Mouse (Mus musculus) brown adipose tissue, adult 24 weeks (tissue): ENCODE measurements around the gene St3gal4. TPM values are rescaled to one million over a fixed set of nuclear protein-coding genes. Genes with fewer than 3 reads are reported as not detected.

ENCODE experiments used
- H3K27ac ChIP-seq: fragments of 200-500 bp; replicated peaks from 2 replicates; pipeline ENCODE4 v1.5.1; 2012; ENCODE audit warnings: low read depth, mild to moderate bottlenecking, low read length
- H3K4me1 ChIP-seq: fragments of 200-500 bp; 2 replicates; pipeline ENCODE4 v1.6.1; 2012; ENCODE audit warnings: low read length, mixed read lengths; ENCODE audit not compliant: control insufficient read depth, insufficient read depth, insufficient read length
- H3K4me3 ChIP-seq: fragments of 200-500 bp; 2 replicates; pipeline ENCODE4 v1.5.1; 2012; ENCODE audit warnings: low read depth, mild to moderate bottlenecking, low read length, moderate library complexity; ENCODE audit not compliant: insufficient read depth
- polyA plus RNA-seq: library from polyadenylated mRNA; stranded (reverse); fragments of >200 nt; gene quantifications from 2 replicates; pipeline ENCODE4 v1.2.4, GENCODE M21; 2012; ENCODE audit not compliant: missing spikeins, insufficient read depth, insufficient read length

St3gal4 gene
- polyA plus RNA-seq, 1 experiment: 14.2 TPM

DNA sequence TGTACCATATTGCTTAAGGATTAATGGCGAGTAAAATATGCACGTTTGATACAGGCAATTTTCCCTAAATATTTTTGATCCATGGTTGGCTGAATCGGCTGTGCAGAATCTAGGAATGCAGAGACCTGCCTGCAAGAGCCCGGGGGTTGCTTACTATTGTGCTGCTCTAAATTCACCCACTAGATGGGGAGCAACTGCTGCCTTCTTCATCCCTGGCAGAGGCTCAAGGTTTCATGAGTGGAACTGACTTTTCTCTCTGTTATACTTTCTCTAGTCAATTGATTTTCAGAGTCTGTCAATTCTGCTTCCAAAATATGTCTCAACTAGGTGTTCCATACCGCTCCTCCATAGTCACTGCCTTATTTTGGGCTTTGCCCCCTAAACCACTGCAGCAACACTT, 88.2 kb downstream of the St3gal4 start:
- Histone ChIP-seq H3K4me3 (no peak overlapping the region), H3K4me1 (peaks cover 13% of the 10 kb centered on the region), H3K27ac (no peak overlapping the region)

DNA sequence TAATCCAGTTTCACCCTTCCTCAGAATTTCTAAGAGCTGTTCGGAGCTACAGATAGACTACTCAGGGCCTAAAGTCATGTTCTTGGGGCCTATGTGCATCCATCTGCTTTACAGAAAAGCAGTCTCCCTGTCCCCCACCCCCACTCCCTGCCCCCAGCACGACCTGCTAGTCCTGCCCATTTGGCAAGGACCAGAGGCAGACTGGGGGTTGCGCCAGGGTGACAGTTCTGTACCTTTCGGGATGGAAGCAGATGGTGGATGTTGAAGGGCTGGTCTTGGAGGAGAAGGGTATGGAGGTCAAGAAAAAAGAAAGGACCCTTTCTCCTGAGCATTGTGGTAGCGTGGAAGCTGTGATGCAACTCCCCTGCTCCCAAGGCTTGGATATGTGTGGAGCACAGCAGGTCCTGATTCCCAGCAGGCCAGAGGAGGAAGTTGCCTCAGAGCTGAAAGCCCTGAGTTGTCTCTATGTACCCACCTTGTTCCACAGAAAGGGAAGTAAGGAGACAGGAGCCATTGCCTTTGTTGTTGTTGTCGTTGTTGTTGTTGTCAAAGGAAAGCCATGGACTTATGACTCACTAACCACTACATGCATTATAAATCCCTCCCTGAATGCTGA, 91.6 kb downstream of the St3gal4 start:
- Histone ChIP-seq H3K4me3 (no peak overlapping the region), H3K27ac (no peak overlapping the region), H3K4me1 (peaks cover 15% of the 10 kb centered on the region)

DNA sequence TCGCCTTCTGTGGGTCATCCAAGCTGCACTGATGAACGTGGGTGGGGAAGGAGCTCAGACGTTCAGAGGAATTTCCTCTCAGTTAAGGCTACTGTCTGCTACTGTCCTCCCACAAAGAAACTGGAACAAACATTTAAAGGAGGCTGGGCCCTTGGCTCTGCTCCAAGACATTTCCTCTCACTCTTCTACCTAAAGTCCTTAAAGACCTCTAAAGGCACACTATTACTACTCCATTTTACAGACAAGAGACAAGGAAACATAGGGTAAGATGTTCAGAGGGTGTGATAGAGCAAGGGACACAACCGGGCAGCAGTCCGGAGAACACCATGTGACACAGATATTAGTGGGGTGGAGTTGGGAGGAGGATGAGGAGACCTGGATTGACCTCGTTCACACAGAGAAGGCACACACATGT, 92.2 kb downstream of the St3gal4 start:
- Histone ChIP-seq H3K27ac (no peak overlapping the region), H3K4me3 (no peak overlapping the region), H3K4me1 (peaks cover 15% of the 10 kb centered on the region)

DNA sequence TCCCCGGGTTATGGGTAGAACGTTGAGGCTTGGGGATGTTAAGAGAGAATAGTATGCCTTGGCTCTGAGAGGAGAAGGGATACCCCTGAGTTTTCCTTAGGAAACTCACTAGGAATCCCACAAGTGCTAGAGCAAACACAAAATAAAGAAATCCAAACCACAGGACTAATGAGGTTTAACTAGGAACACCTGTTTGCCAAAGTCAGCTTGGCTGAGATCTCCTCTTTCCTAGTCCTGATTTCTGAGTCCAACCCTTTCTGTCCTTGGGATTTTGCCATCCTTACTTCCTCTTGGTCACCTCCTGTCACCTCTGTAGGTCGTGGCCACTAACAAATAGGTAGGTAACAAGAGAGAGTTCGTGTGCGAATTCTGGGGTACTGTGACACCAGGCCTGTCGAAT, 92.8 kb downstream of the St3gal4 start:
- H3K4me1 ChIP-seq: peaks cover 15% of the 10 kb centered on the region
- no peak overlapping the region for H3K27ac ChIP-seq
- H3K4me3 ChIP-seq: no peak overlapping the region

DNA sequence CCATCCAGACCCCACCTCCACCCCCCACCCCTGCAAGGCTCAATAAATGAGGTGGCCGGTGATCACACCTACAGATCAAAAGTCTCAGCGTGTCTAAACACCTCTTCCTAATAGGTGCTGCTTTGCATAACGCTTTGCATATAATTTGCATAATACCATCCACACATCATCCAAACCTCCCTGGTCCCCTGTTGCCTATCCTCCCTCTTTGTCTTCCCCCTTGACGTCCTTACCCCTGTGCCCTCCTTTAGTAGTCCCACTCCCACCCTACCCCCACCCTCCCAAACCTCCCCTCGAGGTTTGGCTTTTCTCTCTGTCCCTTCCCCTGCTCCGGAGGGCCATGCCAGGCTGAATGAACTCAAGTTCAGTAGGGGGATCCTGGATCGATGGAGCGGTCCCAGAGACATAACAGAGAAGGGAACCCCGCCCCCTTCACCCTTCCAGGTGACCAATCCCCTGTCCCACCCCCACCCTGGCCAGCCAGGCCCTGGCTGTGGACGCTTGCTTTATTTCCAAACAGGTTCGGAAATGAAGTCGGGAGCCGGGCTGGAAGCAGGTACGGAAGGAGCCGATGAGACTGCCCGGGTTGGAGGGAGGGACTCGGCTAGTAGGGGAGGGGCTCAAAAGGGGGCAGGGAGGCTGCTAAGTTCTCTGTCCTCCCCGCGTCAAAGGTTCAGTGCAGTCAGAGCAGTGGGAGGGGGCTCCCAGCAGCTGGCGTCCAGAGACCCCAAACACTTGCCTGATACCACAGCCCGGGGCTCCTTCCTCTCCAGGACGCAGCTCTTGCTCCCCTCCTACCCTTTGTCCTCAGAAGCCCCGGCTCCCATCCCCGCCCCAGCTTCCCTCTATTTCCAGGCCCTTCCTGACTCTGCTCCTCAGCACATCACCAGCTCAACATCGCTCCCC, 94.2 kb downstream of the St3gal4 start:
- H3K4me3 ChIP-seq: no peak overlapping the region
- no peak overlapping the region for H3K27ac ChIP-seq
- H3K4me1 ChIP-seq: peaks cover 15% of the 10 kb centered on the region

DNA sequence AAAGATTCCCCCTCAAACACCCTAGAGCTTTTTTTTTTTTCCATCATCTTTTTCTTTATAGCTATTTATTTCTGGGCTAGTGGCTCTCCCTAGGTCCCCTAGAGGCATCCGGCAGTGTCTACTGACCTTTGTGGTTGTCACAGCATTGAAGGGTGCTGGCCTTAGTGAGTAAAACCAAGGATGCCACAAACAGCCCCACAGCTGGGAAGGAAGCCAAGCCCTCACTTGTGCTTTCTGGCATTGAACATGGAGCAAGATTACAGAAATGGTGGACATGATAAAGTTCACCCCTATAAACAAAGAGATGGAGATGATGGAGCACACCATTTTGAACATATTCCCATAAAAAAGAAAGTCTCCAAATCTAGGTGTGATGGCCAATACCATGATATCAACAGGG, 97.3 kb downstream of the St3gal4 start:
- Histone ChIP-seq H3K4me1 (peaks cover 9% of the 10 kb centered on the region), H3K27ac (no peak overlapping the region), H3K4me3 (no peak overlapping the region)

DNA sequence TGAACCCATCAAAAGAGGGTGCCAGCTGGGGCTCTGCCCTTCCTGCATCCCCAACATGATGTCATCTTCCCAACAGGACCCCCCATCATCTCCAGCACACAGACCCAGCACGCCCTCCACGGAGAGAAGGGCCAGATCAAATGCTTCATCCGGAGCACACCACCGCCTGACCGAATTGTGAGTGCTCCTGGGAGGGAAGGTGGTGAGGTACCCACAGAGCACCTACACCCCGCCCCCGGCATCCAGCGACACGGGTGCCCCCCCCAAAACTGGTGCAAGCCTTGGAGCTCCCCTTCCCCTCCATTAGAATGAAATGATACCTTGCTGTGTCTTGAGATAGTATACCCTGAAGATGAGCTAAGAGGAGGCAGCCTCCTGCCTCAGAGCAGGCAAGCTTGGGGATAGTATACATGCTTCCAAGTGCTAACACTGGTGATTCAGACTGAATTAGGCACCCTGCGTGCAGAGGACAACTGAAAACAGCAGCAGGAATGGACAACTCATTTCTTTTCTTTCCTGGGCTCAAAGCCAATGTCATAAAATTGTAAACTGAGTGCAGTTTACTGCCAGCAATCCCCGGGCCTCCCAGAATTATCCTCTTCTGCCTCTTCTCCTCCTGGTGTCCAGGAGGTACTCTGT, 98.9 kb downstream of the St3gal4 start:
- Histone ChIP-seq H3K27ac (no peak overlapping the region), H3K4me3 (no peak overlapping the region), H3K4me1 (peaks cover 2% of the 10 kb centered on the region; the same call in 1 of the 2 replicates)

DNA sequence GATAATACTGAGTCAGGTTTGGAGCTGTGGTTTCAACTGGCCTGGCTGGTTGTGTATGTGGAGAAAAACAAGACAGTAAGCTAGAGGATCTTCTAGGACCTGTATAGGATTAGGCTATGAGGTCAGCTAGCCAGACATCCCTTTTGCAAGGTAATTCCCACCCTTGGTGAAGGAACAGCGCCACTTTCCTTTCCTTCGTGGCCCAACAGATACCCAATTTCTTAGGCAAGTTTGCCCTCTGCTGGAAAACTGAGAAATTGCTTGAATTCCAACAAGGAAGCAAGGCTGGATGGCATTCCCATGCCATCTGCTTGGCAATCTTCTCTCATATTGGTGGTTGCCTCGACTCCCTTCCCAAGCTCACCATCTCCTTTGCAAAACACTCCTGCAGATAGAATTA, 99.7 kb downstream of the St3gal4 start:
- H3K4me3 ChIP-seq: no peak overlapping the region
- H3K4me1 ChIP-seq: no peaks in the 10 kb centered on the region
- no peak overlapping the region for H3K27ac ChIP-seq

DNA sequence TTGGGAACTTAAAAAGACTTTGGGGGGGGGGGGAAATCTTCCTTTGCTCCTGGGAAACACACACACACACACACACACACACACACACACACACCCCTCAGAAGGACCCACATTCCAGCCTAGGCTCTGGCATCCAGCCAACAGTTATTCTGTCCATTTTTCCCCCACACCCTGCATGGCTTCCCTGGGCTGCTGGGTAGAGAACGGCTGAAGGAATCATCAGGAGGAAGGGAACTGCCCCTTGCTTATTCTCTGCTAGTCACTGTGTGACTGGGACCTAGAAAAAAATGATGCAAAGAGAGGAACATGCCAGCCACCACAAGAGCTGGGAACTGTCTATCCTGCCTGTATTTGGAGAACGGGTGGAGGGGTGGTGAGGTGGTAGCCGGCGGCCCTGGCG, 101.0 kb downstream of the St3gal4 start:
- Histone ChIP-seq H3K27ac (no peak overlapping the region), H3K4me3 (no peak overlapping the region), H3K4me1 (no peaks in the 10 kb centered on the region)

DNA sequence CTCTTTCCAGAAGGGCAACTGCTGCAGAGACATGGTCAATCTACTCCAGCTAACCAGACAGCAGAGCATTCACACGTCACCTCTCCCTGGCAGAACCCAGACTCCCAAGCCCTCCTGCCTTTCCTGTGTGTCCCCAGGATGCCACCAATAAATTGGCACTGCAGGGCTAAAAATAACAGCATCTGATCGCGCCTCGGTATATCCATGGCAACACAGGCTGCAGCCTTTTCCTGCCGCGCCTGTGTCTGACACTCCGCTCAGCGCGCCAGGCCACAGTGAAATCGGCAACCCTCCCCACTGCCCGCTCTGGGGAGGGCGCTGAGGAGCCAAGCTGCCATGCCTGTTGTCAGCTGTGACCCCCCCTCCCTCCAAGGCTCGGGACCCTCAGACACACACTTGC, 101.5 kb downstream of the St3gal4 start:
- Histone ChIP-seq H3K4me1 (no peaks in the 10 kb centered on the region), H3K4me3 (no peak overlapping the region), H3K27ac (no peak overlapping the region)

DNA sequence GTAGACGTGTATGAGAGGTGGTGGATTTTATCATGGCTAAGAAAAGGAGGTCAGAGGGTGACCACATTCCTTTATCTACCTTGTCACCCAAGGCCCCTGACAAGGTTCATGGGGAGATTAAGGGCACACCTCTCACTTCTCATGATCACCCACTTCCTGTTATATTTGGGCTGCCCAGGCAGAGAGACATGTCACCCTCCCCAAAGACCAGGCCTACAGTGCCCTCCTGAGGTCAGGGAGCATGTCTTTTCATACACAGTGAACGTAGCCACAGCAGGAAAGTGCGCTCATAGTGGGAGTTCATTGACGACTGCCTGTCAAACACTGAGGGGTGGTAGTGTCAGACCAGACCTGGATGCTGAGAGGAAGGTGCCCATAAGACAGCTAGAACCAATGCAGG, 102.3 kb downstream of the St3gal4 start:
- no peaks in the 10 kb centered on the region for H3K4me1 ChIP-seq
- H3K27ac ChIP-seq: no peak overlapping the region
- H3K4me3 ChIP-seq: no peak overlapping the region

DNA sequence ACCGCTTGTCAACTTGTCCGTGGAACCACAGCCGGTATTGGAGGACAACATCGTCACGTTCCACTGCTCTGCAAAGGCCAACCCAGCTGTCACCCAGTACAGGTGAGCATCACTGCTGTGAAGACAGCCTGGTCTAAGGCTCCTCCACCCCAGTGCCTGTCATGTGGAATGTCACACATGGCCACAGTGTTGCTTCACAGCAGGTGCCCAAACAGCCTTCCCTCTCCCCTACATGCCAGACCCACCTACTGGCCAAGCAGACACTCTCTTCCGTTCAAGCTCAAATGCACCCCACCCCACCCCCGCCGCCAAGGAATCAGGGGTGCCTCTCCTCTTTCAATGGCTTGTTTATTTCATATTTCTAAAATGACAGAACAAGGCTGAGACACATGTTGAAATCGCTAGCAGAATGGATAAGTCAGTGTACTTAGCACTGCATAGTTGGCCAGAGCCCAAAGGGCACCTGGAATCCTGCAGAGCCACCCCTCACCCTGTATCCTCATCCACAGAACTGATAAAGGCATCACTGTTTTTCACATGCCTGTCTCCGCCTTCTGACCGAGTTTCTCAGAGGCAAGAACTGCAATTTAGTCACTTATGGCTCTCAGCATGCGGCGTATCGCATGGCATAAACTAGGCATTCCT, 111.2 kb downstream of the St3gal4 start:
- Histone ChIP-seq H3K4me1 (no peaks in the 10 kb centered on the region), H3K4me3 (no peak overlapping the region), H3K27ac (no peak overlapping the region)

DNA sequence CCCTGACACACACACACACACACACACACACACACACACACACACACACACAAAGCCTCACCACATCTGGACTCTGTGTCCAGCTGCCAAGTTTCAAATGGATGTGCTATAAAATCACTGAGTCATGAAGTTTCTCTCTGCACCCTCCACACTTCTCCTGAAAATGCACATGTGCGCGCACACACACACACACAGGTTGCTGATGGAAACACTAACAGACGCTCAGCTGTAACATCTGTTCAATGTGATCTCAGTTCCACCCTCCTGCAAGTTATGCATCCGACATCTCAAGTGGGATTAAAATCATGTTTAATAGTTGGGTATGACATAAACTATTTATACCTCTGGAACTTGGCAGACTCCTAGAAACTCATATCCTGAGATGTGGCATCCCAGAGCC, 115.0 kb downstream of the St3gal4 start:
- no peak overlapping the region for H3K4me3 ChIP-seq
- H3K27ac ChIP-seq: no peak overlapping the region
- H3K4me1 ChIP-seq: no peaks in the 10 kb centered on the region

DNA sequence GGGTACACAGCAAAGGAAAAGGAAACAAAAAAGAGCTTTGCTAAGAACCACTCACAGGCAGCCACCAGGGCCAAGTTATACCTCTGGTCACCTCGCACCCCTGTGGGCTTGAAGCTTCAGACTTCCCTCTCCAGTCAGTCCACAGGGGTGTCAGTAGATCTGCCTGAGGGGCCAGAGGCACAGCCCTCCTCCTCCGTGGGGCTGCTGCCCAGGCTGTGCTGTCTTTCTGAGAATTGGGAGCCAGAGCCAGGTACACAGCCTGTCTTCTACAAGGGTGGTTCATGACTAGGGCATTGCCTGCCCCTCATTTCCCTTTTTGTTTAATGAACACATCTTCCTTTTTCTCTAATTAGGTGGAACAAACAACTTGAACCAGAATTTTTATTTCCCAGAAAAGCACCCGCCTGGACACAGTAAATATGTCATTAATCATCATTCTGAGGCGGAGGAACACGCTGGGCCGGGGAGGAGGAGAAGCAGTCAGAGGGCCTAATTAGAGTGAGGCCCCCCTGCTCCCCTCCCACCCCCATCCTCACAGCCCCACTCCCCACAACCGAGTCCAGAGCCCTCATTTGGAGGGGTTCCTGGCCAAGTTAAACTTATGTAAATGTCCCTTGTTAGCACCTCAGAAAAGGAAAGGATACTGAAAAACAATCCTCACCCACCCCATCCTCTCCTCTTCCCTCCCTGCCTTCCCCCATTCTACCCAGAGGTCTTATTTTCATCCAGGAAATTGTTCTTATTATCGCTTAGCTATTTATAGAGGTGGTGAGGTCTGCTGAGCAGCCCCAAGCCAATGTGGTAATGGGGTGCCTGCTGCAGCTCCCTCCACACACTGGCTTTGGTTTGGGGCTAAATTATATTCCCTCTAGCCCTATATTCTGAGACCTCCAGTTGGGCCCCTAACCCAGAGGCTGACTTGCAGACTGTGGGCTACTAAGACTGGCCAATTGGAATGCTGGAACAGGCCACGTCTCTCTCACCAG, 120.9 kb downstream of the St3gal4 start:
- Histone ChIP-seq H3K27ac (no peak overlapping the region), H3K4me1 (peaks cover 10% of the 10 kb centered on the region), H3K4me3 (no peak overlapping the region)
